Mouse (Mus musculus): ENCODE results near the gene Speer4d. TPM values are rescaled to one million over a fixed set of nuclear protein-coding genes. Genes with fewer than 3 reads are reported as not detected.
"Not testable (repeated sequence)": the region's sequence is repeated elsewhere in the genome, so short reads cannot be mapped to it uniquely, and the experiment has no call there.

Gene Speer4d
- polyA plus RNA-seq (2016; fragmentation: Nextera tagmentation; extraction: Ambion mirVana): not detected in 2 replicates

DNA sequence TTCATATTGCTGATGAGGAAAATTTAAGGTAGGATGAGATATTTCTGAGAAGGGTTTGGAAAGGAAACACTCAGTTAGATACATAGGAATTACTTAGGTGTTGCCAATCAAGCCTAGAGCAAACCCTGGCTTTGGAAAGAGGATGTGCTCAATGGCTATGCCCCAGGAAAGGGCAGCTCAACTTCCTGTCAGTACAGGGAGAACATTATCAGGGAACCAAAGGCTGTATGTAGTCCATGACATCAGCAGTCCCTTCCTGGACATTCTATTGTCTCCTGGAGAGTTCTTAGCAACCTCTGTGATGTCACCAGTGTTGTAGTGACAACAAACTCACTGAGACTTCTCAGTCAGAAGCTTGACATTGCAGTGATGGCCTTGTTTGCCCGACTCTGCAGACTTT is at the start of gene Speer4d:
Gene Speer4d (plus strand): TSS at position 301 of the 400 bp plus-strand sequence.
- 58% methylated on average over 1 of the region's 1 CpGs for WGBS
- H3K27me3 ChIP-seq; H3K9me3 ChIP-seq; H3K4me3 ChIP-seq (replicated peaks); H3K4me1 ChIP-seq; ATAC-seq (ENCODE audit: low FRiP score); H3K36me3 ChIP-seq (replicated peaks); H3K27ac ChIP-seq; H3K4me2 ChIP-seq; H3K9ac ChIP-seq: not testable (repeated sequence)

DNA sequence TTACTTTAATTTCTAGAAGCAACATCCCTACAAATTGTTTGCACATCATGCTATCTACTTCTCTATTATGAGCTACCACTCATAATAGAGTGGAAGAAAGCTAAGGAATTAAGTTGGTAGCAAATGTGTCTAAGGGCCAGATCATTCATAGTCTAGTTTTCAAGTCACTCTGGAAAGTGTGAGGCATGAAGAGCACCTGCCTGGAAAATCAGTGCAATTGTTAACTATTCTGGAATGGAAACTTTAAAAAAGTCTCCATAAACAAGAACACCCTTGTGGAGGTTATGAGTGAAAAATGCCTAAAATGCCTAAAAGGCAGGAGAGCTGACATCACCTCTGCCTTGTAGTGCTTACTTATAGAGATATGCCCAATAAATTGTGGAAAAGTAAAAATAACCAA is 45.1 kb upstream of the Speer4d start:
- not testable (repeated sequence) for H3K27me3 ChIP-seq; ATAC-seq (ENCODE audit: low FRiP score); H3K27ac ChIP-seq; H3K9ac ChIP-seq; H3K9me3 ChIP-seq; H3K4me2 ChIP-seq; H3K4me1 ChIP-seq; H3K4me3 ChIP-seq (replicated peaks); H3K36me3 ChIP-seq (replicated peaks)

DNA sequence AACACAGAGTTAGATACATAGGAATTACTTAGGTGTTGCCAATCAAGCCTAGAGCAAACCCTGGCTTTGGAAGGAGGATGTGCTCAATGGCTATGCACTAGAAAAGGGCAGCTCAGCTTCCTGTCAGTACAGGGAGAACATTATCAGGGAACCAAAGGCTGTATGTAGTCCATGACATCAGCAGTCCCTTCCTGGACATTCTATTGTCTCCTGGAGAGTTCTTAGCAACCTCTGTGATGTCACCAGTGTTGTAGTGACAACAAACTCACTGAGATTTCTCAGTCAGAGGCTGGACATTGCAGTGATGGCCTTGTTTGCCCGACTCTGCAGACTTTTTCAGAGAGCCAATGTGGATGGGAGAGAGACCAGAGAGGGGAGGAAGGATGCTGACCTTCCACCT is 41.8 kb upstream of the Speer4d start, which contains the start of gene Gm21083:
Gene Gm21083 (plus strand): TSS at position 301 of the 400 bp plus-strand sequence.
- H3K4me1 ChIP-seq; H3K27me3 ChIP-seq; H3K9ac ChIP-seq; H3K4me3 ChIP-seq (replicated peaks); H3K27ac ChIP-seq; H3K9me3 ChIP-seq; H3K4me2 ChIP-seq; H3K36me3 ChIP-seq (replicated peaks); ATAC-seq (ENCODE audit: low FRiP score): not testable (repeated sequence)
- WGBS: no CpG with 5 or more reads among the region's 1 CpGs

DNA sequence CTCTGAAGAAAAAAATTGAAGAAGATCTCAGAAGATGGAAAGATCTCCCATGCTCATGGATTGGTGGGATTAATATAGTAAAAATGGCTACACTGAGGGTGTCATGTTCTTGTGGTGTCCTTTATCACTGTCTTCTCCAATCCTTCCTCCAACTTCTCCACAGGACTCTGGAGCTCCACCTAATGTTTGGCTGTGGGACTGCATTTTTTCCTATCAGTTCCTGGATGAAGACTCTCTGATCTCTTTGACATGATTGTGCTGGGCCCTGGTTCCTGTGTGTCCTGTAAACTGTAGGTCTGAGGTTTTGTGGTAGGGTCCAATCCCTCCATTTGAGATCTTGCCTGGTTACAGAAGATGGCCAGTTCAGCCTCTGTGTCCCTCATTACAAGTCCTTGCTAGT is 32.5 kb upstream of the Speer4d start:
- not testable (repeated sequence) for H3K27ac ChIP-seq; H3K4me3 ChIP-seq (replicated peaks); ATAC-seq (ENCODE audit: low FRiP score); H3K9ac ChIP-seq; H3K4me2 ChIP-seq; H3K36me3 ChIP-seq (replicated peaks); H3K9me3 ChIP-seq; H3K27me3 ChIP-seq; H3K4me1 ChIP-seq

DNA sequence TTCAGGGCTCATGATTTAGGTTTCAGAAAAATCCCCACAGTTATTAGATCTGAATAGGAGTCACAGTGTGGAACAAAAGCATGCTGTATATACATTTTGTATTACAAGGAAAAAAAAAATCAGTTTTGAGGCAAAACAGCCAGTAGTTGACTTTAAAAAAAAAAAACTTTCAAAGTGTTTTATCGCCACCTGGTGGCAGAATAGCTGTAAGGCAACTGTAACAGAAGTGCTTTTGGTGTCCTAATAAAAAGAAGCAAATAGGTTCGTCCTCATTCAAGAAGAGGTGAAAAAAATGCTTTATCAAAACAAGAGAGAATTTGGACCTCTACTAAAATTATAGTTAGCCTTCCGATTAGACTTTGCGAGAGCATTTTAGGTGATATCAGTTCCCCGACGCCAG is 30.6 kb upstream of the Speer4d start:
- not testable (repeated sequence) for H3K4me2 ChIP-seq; H3K9me3 ChIP-seq; ATAC-seq (ENCODE audit: low FRiP score); H3K4me1 ChIP-seq; H3K4me3 ChIP-seq (replicated peaks); H3K36me3 ChIP-seq (replicated peaks); H3K27ac ChIP-seq; H3K9ac ChIP-seq; H3K27me3 ChIP-seq
- WGBS: 36% methylated on average over 6 of the region's 6 CpGs

DNA sequence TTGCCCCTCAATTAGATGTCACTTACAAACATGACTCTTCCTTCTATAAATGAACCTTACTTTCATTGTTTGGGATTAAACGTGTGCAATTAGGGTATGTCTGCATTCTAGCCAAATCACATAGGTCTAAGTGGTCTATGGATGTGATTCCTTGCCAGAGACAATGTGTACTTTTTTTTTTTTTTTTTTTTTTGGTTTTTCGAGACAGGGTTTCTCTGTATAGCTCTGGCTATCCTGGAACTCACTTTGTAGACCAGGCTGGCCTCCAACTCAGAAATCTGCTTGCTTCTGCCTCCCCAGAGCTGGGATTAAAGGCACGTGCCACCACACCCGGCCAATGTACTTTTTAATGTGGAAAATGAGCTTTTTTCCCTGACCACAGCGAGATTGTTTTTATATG is 28.2 kb upstream of the Speer4d start:
- H3K4me2 ChIP-seq; H3K36me3 ChIP-seq (replicated peaks); H3K27ac ChIP-seq; H3K4me1 ChIP-seq; H3K9ac ChIP-seq; H3K9me3 ChIP-seq; H3K27me3 ChIP-seq; H3K4me3 ChIP-seq (replicated peaks); ATAC-seq (ENCODE audit: low FRiP score): not testable (repeated sequence)
- WGBS: 61% methylated on average over 5 of the region's 5 CpGs

DNA sequence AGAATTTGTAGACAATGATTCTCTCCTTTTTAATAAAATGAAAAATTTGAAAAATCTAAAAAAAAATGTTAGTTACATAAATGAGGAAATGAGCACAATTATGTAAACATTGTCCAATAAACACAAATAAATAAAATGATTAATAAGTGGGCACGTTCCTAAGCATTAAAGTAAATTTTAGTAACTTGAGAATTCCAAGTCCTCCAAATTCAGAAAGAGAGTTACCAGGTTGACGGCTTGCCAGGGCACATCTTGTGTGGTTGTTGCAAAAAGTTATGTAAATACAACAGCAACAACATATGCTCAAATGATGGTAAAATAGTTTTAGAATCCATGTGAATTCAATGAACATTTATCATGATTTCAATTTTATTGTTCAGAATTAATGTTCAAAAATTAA is 27.3 kb upstream of the Speer4d start:
- WGBS: 72% methylated on average over 2 of the region's 2 CpGs
- not testable (repeated sequence) for H3K4me1 ChIP-seq; H3K4me3 ChIP-seq (replicated peaks); H3K27me3 ChIP-seq; H3K27ac ChIP-seq; H3K36me3 ChIP-seq (replicated peaks); H3K9ac ChIP-seq; H3K4me2 ChIP-seq
- peaks cover 12% of the 10 kb centered on the region for H3K9me3 ChIP-seq
- peak; percentile 75 for ATAC-seq (ENCODE audit: low FRiP score)

DNA sequence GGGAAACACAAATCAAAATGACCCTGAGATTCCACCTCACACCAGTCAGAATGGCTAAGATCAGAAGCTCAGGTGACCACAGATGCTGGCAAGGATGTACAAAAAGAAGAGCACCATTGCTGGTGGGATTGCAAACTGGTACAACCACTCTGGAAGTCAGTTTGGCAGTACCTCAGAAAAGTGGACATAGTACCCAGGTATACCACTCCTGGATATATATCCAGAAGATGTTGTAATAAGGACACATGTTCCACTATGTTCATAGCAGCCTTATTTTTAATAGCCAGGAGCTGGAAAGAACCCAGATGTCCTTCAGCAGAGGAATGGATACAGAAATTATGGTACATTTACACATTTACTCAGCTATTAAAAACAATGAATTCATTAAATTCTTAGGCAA is 20.0 kb upstream of the Speer4d start:
- not testable (repeated sequence) for H3K27me3 ChIP-seq; H3K36me3 ChIP-seq (replicated peaks); H3K4me2 ChIP-seq; H3K9ac ChIP-seq; H3K4me1 ChIP-seq; H3K4me3 ChIP-seq (replicated peaks); H3K27ac ChIP-seq; ATAC-seq (ENCODE audit: low FRiP score)
- peaks cover 23% of the 10 kb centered on the region for H3K9me3 ChIP-seq

DNA sequence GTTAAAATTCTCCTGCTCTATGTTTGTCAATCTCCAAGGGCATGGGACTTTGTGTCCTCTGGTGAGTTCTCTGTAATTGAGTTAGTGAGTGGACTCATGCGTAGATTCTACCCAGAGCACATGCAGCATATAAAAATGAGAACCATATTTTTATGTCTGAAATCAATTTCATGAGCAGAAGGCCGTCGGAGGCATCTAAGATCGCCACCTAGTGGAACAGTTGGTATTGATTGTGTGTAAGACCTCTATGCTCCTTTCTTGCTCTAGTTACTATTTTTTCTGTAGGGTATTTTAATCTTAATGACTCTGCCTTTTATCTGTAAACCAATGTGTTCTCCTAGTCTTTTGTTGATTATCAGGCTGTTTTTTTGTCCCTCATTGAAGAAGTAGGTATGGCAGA is 18.5 kb upstream of the Speer4d start:
- not testable (repeated sequence) for H3K27me3 ChIP-seq; H3K36me3 ChIP-seq (replicated peaks); H3K4me3 ChIP-seq (replicated peaks); ATAC-seq (ENCODE audit: low FRiP score); H3K27ac ChIP-seq; H3K9ac ChIP-seq; H3K4me1 ChIP-seq; H3K4me2 ChIP-seq
- WGBS: 44% methylated on average over 4 of the region's 4 CpGs
- peaks cover 23% of the 10 kb centered on the region for H3K9me3 ChIP-seq

DNA sequence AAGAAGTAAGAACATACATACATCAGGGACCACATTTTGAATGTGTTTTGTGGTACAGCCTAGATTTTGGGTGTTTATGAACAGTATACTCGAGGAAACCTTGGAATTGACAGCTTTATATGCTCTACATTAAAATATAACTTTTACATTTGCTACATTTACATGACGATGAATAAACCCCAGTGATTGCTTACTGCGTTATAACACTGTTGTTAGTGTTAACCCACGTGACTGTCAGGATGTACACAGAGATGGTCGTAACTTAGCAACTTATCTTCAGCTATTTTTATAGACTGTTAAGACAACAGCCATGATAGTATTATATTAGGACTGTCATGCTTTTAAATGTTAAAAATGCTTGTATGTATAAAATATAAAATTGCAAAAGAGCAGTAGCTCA is 17.4 kb upstream of the Speer4d start:
- H3K36me3 ChIP-seq (replicated peaks); H3K4me2 ChIP-seq; H3K27me3 ChIP-seq; H3K4me1 ChIP-seq; H3K4me3 ChIP-seq (replicated peaks); H3K9ac ChIP-seq; H3K27ac ChIP-seq: not testable (repeated sequence)
- peaks cover 19% of the 10 kb centered on the region for H3K9me3 ChIP-seq
- WGBS: 63% methylated on average over 5 of the region's 5 CpGs
- peak; percentile 63 for ATAC-seq (ENCODE audit: low FRiP score)

DNA sequence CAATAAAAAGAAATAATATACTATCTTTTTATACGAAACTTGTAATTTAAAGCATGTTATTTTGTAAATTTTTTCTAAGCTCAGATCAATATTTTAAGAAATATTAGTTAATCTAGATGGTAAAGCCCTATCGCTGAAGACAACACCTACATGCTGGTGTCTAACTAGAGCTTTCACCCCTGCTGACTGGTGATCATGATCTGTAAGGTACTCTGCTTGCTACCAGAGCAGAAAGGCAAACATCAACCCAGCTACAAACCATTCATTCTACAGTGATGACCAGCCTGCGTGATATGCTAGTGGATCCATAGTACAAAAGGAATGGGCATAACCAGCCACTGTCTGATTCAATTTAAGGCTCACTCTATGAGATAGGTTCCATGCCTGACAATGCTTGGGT is 16.9 kb upstream of the Speer4d start:
- H3K4me3 ChIP-seq (replicated peaks); H3K4me2 ChIP-seq; H3K27me3 ChIP-seq; H3K36me3 ChIP-seq (replicated peaks); H3K27ac ChIP-seq; H3K9ac ChIP-seq; H3K4me1 ChIP-seq: not testable (repeated sequence)
- ATAC-seq (ENCODE audit: low FRiP score): peak; percentile 57
- 73% methylated on average over 3 of the region's 3 CpGs for WGBS
- H3K9me3 ChIP-seq: peaks cover 22% of the 10 kb centered on the region

DNA sequence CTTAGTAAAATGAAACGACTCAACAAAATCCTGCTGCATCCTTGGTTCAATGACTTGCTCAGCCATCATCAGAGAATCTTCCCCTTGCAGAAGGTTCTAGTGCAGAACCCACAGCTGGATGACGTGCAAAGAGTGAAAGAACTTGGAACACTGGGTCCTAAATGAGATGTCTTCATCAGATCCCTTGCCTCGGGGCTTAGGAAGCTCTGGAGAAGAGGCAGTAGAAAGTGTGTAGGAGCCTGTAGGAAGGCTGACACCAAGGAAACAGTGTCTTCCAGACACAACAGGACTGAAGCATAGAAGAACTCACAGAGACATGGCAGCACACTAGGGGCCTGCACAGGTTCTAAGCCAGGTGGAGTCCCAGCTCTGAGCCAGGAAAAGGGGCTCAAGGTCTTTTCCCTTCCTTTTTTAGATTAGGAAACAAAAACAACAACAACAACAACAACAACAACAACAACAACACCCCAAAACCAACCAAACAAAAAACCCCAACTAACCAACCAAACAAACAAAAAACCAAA is 16.4 kb upstream of the Speer4d start:
- not testable (repeated sequence) for H3K9ac ChIP-seq; H3K36me3 ChIP-seq (replicated peaks); ATAC-seq (ENCODE audit: low FRiP score); H3K4me2 ChIP-seq; H3K27me3 ChIP-seq; H3K27ac ChIP-seq; H3K4me1 ChIP-seq; H3K4me3 ChIP-seq (replicated peaks)
- peaks cover 23% of the 10 kb centered on the region for H3K9me3 ChIP-seq
- WGBS: 62% methylated on average over 3 of the region's 3 CpGs

DNA sequence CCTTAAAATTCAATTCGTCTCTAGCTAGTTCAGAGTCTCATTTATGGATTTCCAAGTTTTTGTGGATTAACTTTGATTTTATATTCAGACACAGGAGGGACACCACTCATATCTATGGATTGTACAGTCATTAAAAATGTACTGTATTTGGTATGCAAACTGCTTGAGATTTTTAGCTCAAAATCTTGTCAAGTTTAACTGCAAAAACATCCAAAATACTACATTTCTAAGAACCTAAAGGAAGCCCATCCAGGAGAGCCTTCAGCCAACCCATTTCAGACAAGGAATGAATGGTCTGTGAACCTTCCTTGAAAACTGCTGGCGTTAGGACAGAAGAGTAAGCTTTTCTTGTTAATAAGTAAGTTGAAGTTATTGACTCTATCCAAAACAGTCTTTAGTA is 15.9 kb upstream of the Speer4d start:
- H3K36me3 ChIP-seq (replicated peaks); ATAC-seq (ENCODE audit: low FRiP score); H3K4me1 ChIP-seq; H3K27me3 ChIP-seq; H3K4me2 ChIP-seq; H3K4me3 ChIP-seq (replicated peaks); H3K27ac ChIP-seq; H3K9ac ChIP-seq: not testable (repeated sequence)
- H3K9me3 ChIP-seq: peaks cover 24% of the 10 kb centered on the region
- WGBS: 61% methylated on average over 2 of the region's 2 CpGs

DNA sequence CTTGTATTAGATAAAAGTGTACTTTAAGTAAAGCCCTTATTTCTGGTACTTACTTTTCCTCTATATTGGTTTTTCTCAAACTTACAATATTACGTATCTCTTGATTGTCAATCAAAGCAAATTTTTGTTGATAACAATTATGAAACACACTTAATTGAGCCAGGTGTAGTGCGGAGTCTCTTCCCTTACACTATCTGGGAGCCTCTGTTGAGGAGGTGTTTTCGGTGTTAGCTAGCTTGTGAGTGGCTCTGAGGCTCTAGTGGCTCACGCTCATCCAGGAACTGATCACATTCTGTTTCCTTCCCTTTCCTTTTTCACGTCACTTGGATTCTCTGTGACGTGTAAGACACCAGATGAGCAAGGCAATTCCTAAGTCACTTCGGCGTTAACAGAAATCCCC is 15.3 kb upstream of the Speer4d start:
- WGBS: 79% methylated on average over 8 of the region's 8 CpGs

More for the DNA sequence above, 15.3 kb upstream of the Speer4d start:
- not testable (repeated sequence) for H3K27me3 ChIP-seq; H3K4me2 ChIP-seq; H3K27ac ChIP-seq; H3K9ac ChIP-seq; ATAC-seq (ENCODE audit: low FRiP score); H3K4me3 ChIP-seq (replicated peaks); H3K4me1 ChIP-seq; H3K36me3 ChIP-seq (replicated peaks)
- peaks cover 27% of the 10 kb centered on the region for H3K9me3 ChIP-seq

Data from forebrain, embryonic 12.5 days (tissue).